In the genomic region with DNA sequence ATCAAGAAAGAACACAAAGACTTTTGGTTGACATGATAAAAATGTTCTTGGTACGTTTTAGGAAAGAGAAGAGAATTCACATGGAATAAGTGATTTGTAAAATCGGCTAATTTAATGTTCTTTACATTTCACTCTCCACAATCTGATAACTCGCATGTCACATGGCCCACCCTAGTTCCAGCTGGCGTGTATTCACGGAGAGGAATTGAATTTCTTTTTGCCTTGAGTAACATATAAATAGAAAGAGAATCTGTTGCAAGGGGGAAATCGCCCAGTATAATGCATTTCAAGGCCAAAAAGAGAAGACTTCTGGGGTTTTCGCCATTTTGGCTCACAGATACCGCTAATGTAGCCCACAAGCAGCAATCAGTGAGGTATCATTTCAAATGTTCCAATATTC, we compare ENCODE assay signal across 24 mouse cellular contexts. TPM values are rescaled to one million over a fixed set of nuclear protein-coding genes. Genes with fewer than 3 reads are reported as not detected.
DNase-seq lines count a peak whose midpoint lies in the region; ATAC-seq and TF ChIP-seq lines count a peak whose summit lies in the region.
"Had no signal": no experiment of that assay in that cellular context is flagged by ENCODE, and none has a peak within 500 bp of the region (broad histone marks: within the 10 kb centered on the region; RNA-seq: fewer than 3 reads in every experiment).

No protein-coding gene starts in this region.

- no peak overlapping the region for H3K9ac ChIP-seq in forebrain, embryonic 15.5 days (replicated peaks)
- no peak overlapping the region for H3K9ac ChIP-seq in forebrain, embryonic 14.5 days (ENCODE audit: low read length)
- H3K9ac ChIP-seq in lung, embryonic 16.5 days (ENCODE audit: low read length), result peak overlapping the region; percentile 15; the same call in 1 of the 2 replicates
- H3K9ac ChIP-seq: embryonic facial prominence, embryonic 13.5 days; heart, embryonic 15.5 days; hindbrain, embryonic 13.5 days had no signal

- peaks cover 5% of the 10 kb centered on the region; the same call in 1 of the 2 replicates for H3K36me3 ChIP-seq in forebrain, embryonic 15.5 days
- 0 out of 2 replicates have a peak, but pooled peaks cover 5% of the 10 kb centered on the region for H3K36me3 ChIP-seq in forebrain, embryonic 14.5 days (ENCODE audit: control insufficient read depth, insufficient read depth, low read length)
- no peaks in the 10 kb centered on the region for H3K36me3 ChIP-seq in lung, embryonic 16.5 days (ENCODE audit: control insufficient read depth, insufficient read depth, low read length)
- H3K36me3 ChIP-seq: embryonic facial prominence, embryonic 13.5 days; G1E had no signal

- no peaks in the 10 kb centered on the region for H3K27me3 ChIP-seq in forebrain, embryonic 15.5 days
- H3K27me3 ChIP-seq in forebrain, embryonic 14.5 days (replicated peaks; ENCODE audit: control insufficient read depth, insufficient read depth, low read length), result no peaks in the 10 kb centered on the region
- H3K27me3 ChIP-seq in lung, embryonic 16.5 days (ENCODE audit: control insufficient read depth, insufficient read depth, low read depth, low read length), result no peaks in the 10 kb centered on the region
- H3K27me3 ChIP-seq: embryonic facial prominence, embryonic 13.5 days; heart, embryonic 15.5 days; hindbrain, embryonic 13.5 days had no signal

- 71% methylated on average over 8 of the region's 8 CpGs for WGBS in forebrain, embryonic 15.5 days
- WGBS in forebrain, embryonic 14.5 days, result 89% methylated on average over 8 of the region's 8 CpGs
- 64% methylated on average over 8 of the region's 8 CpGs for WGBS in lung, embryonic 16.5 days

- H3K4me3 ChIP-seq in forebrain, embryonic 15.5 days, result no peak overlapping the region
- no peak overlapping the region for H3K4me3 ChIP-seq in forebrain, embryonic 14.5 days (ENCODE audit: low read depth, low read length)
- H3K4me3 ChIP-seq in left cerebral cortex, adult 2 months, result no peak overlapping the region
- no peak overlapping the region for H3K4me3 ChIP-seq in lung, embryonic 16.5 days (ENCODE audit: low read length)
- H3K4me3 ChIP-seq: embryonic facial prominence, embryonic 13.5 days; heart, adult 2 months; heart, embryonic 15.5 days; hindbrain, embryonic 13.5 days had no signal

- H3K4me2 ChIP-seq in forebrain, embryonic 15.5 days (replicated peaks), result no peak overlapping the region
- no peak overlapping the region for H3K4me2 ChIP-seq in forebrain, embryonic 14.5 days (ENCODE audit: low read length)
- no peak overlapping the region for H3K4me2 ChIP-seq in lung, embryonic 16.5 days (ENCODE audit: low read depth, low read length)
- H3K4me2 ChIP-seq: embryonic facial prominence, embryonic 13.5 days; heart, embryonic 11.5 days; heart, embryonic 15.5 days; hindbrain, embryonic 13.5 days had no signal

- no peak; the same call in 1 of the 2 replicates for ATAC-seq in forebrain, embryonic 15.5 days (replicated peaks)
- no peak for ATAC-seq in forebrain, embryonic 14.5 days
- ATAC-seq in lung, embryonic 16.5 days (ENCODE audit: low read depth), result no peak
- ATAC-seq: CD4-positive, CD25-positive, alpha-beta regulatory T cell, adult 4 months; hindbrain, postnatal 0 days had no signal

- no peak for DNase-seq in forebrain, embryonic 14.5 days (ENCODE audit: low spot score)
- no peak for DNase-seq in left cerebral cortex, adult 2 months (ENCODE audit: extremely low spot score in 1 of 2, low spot score in 2 of 2)
- no peak for DNase-seq in left cerebral cortex, postnatal 4 days
- no peak for DNase-seq in lung, postnatal 14 days
- peak; percentile 41 for DNase-seq in right cerebral cortex, postnatal 4 days
- no peak for DNase-seq in right cerebral cortex, postnatal 14 days
- DNase-seq: adrenal gland, adult 8-10 months; adrenal gland, postnatal 36 days; B cell, adult 2 months; cerebellum, adult 11-12 months; cerebellum, adult 9-10 months; cerebellum, postnatal 25 days; gastrocnemius, postnatal 14 days; heart, adult 2 months; heart, postnatal 14 days had no signal

- H3K9me3 ChIP-seq in forebrain, embryonic 15.5 days, result no peaks in the 10 kb centered on the region
- H3K9me3 ChIP-seq in forebrain, embryonic 14.5 days (replicated peaks; ENCODE audit: control insufficient read depth, low read length), result no peaks in the 10 kb centered on the region
- no peaks in the 10 kb centered on the region for H3K9me3 ChIP-seq in lung, embryonic 16.5 days (ENCODE audit: control insufficient read depth, low read length)
- H3K9me3 ChIP-seq: embryonic facial prominence, embryonic 13.5 days; G1E; heart, embryonic 15.5 days; hindbrain, embryonic 13.5 days had no signal

- peak overlapping the region; percentile 4 for H3K27ac ChIP-seq in forebrain, embryonic 15.5 days (replicated peaks)
- no peak overlapping the region for H3K27ac ChIP-seq in forebrain, embryonic 14.5 days (ENCODE audit: low read depth, low read length)
- peak overlapping the region; percentile 54 for H3K27ac ChIP-seq in left cerebral cortex, adult 2 months
- H3K27ac ChIP-seq in lung, embryonic 16.5 days (ENCODE audit: low read length), result peak overlapping the region; percentile 70; the same call in 1 of the 2 replicates
- H3K27ac ChIP-seq: embryonic facial prominence, embryonic 13.5 days; heart, adult 2 months; heart, embryonic 15.5 days; hindbrain, embryonic 13.5 days; hindbrain, postnatal 0 days had no signal

- peaks cover 11% of the 10 kb centered on the region for H3K4me1 ChIP-seq in forebrain, embryonic 15.5 days
- H3K4me1 ChIP-seq in forebrain, embryonic 14.5 days (ENCODE audit: control insufficient read depth, insufficient read depth, low read length), result peaks cover 6% of the 10 kb centered on the region; the same call in 1 of the 2 replicates
- H3K4me1 ChIP-seq in lung, embryonic 16.5 days (replicated peaks; ENCODE audit: control insufficient read depth, insufficient read depth, low read length), result peaks cover 37% of the 10 kb centered on the region
- H3K4me1 ChIP-seq: embryonic facial prominence, embryonic 13.5 days; heart, embryonic 15.5 days; hindbrain, embryonic 13.5 days had no signal

- no peak for TF ChIP-seq CTCF in left cerebral cortex, adult 2 months (IDR thresholded peaks at IDR 0.05)

- intact Hi-C loops in left cerebral cortex, adult 2 months (cut with DNase I), result loop anchor here (2.0 to 5.0 kb wide), 4 partner anchors 96 to 305 kb away; no protein-coding TSS in a partner anchor
- intact Hi-C loops in left cerebral cortex, postnatal 4 days (cut with DNase I), result loop anchor here (5.0 kb wide), 1 partner anchor 286 kb away; no protein-coding TSS in a partner anchor

RNA-seq across cellular contexts. Expression of a gene that starts 28.4 kb away (rescaled TPM):
- 50.7 and 60.4 TPM in 2 replicates for polyA plus RNA-seq in forebrain, embryonic 15.5 days (2015; fragmentation: Nextera tagmentation; extraction: Ambion mirVana)
- 38.8 and 57.7 TPM in 2 replicates for polyA plus RNA-seq in forebrain, embryonic 14.5 days (2014; fragmentation: Nextera tagmentation; extraction: Ambion mirVana)
- 100 to 1,000 TPM; 160 to 163 TPM for total RNA-seq in left cerebral cortex, adult 2 months (2021)
- total RNA-seq in left cerebral cortex, postnatal 4 days (2021), result 100 to 1,000 TPM; 143 to 157 TPM
- 83.5 and 88.9 TPM in 2 replicates for polyA plus RNA-seq in lung, embryonic 16.5 days (2015; fragmentation: Nextera tagmentation; extraction: Ambion mirVana)
- polyA plus RNA-seq: G1E had no signal
